Comparison of ENCODE assay signal across 9 mouse cellular contexts in genomic region chr15:81803425-81803951, GRCm38 (mm10). TPM values are rescaled to one million over a fixed set of nuclear protein-coding genes. Genes with fewer than 3 reads are reported as not detected.
A peak's percentile ranks its signal among the peaks of the same experiment; 100 is the strongest.
DNase-seq lines count a peak whose midpoint lies in the region; ATAC-seq and TF ChIP-seq lines count a peak whose summit lies in the region.
"Had no signal": no experiment of that assay in that cellular context is flagged by ENCODE, and none has a peak within 500 bp of the region (broad histone marks: within the 10 kb centered on the region; RNA-seq: fewer than 3 reads in every experiment).

No protein-coding gene starts in this region.

- ATAC-seq in hindbrain, embryonic 14.5 days (ENCODE audit: low FRiP score) = no peak
- no peak for ATAC-seq in hindbrain, embryonic 12.5 days (ENCODE audit: low FRiP score)
- no peak for ATAC-seq in embryonic facial prominence, embryonic 14.5 days (ENCODE audit: low read depth)
- peak; percentile 48 for ATAC-seq in liver, embryonic 14.5 days (ENCODE audit: insufficient read depth)

- H3K4me1 ChIP-seq in hindbrain, embryonic 14.5 days (replicated peaks; ENCODE audit: control insufficient read depth, insufficient read depth, low read length) = peaks cover 29% of the 10 kb centered on the region
- H3K4me1 ChIP-seq in hindbrain, embryonic 12.5 days = peaks cover 28% of the 10 kb centered on the region
- peaks cover 6 to 21% of the 10 kb centered on the region in 2 experiments for H3K4me1 ChIP-seq in MEL (ENCODE audit: control insufficient read depth in 1 of 2, insufficient read depth in 2 of 2, low read length in 2 of 2)
- peaks cover 46% of the 10 kb centered on the region for H3K4me1 ChIP-seq in embryonic facial prominence, embryonic 14.5 days (ENCODE audit: control insufficient read depth, insufficient read depth, low read length)
- peaks cover 15 to 21% of the 10 kb centered on the region in 2 experiments for H3K4me1 ChIP-seq in liver, embryonic 14.5 days (replicated peaks; ENCODE audit: control insufficient read depth in 2 of 2, insufficient read depth in 2 of 2, low read length in 1 of 2)

- no peak for TF ChIP-seq EP300 in MEL (IDR thresholded peaks at IDR 0.05; ENCODE audit: low read depth in 1 of 2, low read length in 2 of 2)
- TF ChIP-seq EP300 in liver, embryonic 14.5 days (IDR thresholded peaks at IDR 0.05; ENCODE audit: low read depth) = 0 out of 2 replicates have a peak, but pooled peaks have one; percentile 30

- peak overlapping the region; percentile 54 for H3K4me2 ChIP-seq in hindbrain, embryonic 14.5 days (replicated peaks)
- H3K4me2 ChIP-seq in hindbrain, embryonic 12.5 days (replicated peaks) = no peak overlapping the region; the same call in 1 of the 2 replicates
- peak overlapping the region; percentile 80 for H3K4me2 ChIP-seq in embryonic facial prominence, embryonic 14.5 days (ENCODE audit: low read depth, low read length)
- H3K4me2 ChIP-seq in liver, embryonic 14.5 days (ENCODE audit: low read depth) = peak overlapping the region; percentile 73

- TF ChIP-seq RAD21 in MEL (IDR thresholded peaks at IDR 0.05; ENCODE audit: low read depth, low read length) = no peak

- TF ChIP-seq CTCF in MEL (IDR thresholded peaks at IDR 0.05 in 2 of 3, conservative IDR thresholded peaks at IDR 0.05 in 1 of 3; ENCODE audit: control insufficient read depth in 1 of 3, insufficient read depth in 1 of 3, low read depth in 2 of 3, low read length in 3 of 3, poor library complexity in 1 of 3, severe bottlenecking in 1 of 3) = no peak
- TF ChIP-seq CTCF in liver, embryonic 14.5 days (IDR thresholded peaks at IDR 0.05; ENCODE audit: low read depth) = no peak

- 0 out of 2 replicates have a peak overlapping the region, but pooled peaks have one; percentile 45 for H3K9ac ChIP-seq in hindbrain, embryonic 14.5 days
- H3K9ac ChIP-seq in hindbrain, embryonic 12.5 days = no peak overlapping the region
- peak overlapping the region; percentile 63 for H3K9ac ChIP-seq in MEL (ENCODE audit: control insufficient read depth, low read depth, low read length, poor library complexity, severe bottlenecking)
- H3K9ac ChIP-seq in embryonic facial prominence, embryonic 14.5 days (ENCODE audit: low read depth, low read length) = peak overlapping the region; percentile 54
- H3K9ac ChIP-seq in liver, embryonic 14.5 days (replicated peaks) = no peak overlapping the region

- intact Hi-C loops in gastrocnemius, postnatal 14 days (cut with DNase I; ENCODE audit: low total_unique reads) = no loop called here

- no peak overlapping the region for H3K27ac ChIP-seq in hindbrain, embryonic 14.5 days
- no peak overlapping the region for H3K27ac ChIP-seq in hindbrain, embryonic 12.5 days
- H3K27ac ChIP-seq in MEL (ENCODE audit: control insufficient read depth, low read depth, low read length) = 0 out of 2 replicates have a peak overlapping the region, but pooled peaks have one; percentile 12
- H3K27ac ChIP-seq in embryonic facial prominence, embryonic 14.5 days (replicated peaks; ENCODE audit: low read depth, low read length) = peak overlapping the region; percentile 56; the same call in 1 of the 2 replicates
- H3K27ac ChIP-seq in liver, embryonic 14.5 days = no peak overlapping the region

- H3K9me3 ChIP-seq in hindbrain, embryonic 14.5 days (ENCODE audit: control insufficient read depth, low read length) = no peaks in the 10 kb centered on the region
- no peaks in the 10 kb centered on the region for H3K9me3 ChIP-seq in hindbrain, embryonic 12.5 days (replicated peaks)
- no peaks in the 10 kb centered on the region for H3K9me3 ChIP-seq in MEL (replicated peaks; ENCODE audit: insufficient read depth, low read length)
- no peaks in the 10 kb centered on the region for H3K9me3 ChIP-seq in embryonic facial prominence, embryonic 14.5 days (ENCODE audit: control insufficient read depth, low read length)
- no peaks in the 10 kb centered on the region for H3K9me3 ChIP-seq in liver, embryonic 14.5 days (ENCODE audit: control insufficient read depth, low read length)
- H3K9me3 ChIP-seq: G1E had no signal

- H3K4me3 ChIP-seq in hindbrain, embryonic 14.5 days (replicated peaks; ENCODE audit: low read length) = no peak overlapping the region
- H3K4me3 ChIP-seq in hindbrain, embryonic 12.5 days = no peak overlapping the region
- H3K4me3 ChIP-seq in MEL (ENCODE audit: control insufficient read depth in 1 of 2, insufficient read depth in 1 of 2, low read depth in 2 of 2, low read length in 2 of 2) = peak overlapping the region; percentile 56 to 62; a peak in 3 of 4 replicates
- peak overlapping the region; percentile 41 for H3K4me3 ChIP-seq in embryonic facial prominence, embryonic 14.5 days (ENCODE audit: low read depth, low read length)
- no peak overlapping the region; a peak in 1 of 4 replicates for H3K4me3 ChIP-seq in liver, embryonic 14.5 days (ENCODE audit: insufficient read depth in 1 of 2, low read depth in 2 of 2, low read length in 2 of 2)

- no peaks in the 10 kb centered on the region for H3K27me3 ChIP-seq in hindbrain, embryonic 14.5 days (ENCODE audit: control insufficient read depth, insufficient read depth, low read length)
- 0 out of 2 replicates have a peak, but pooled peaks cover 5% of the 10 kb centered on the region for H3K27me3 ChIP-seq in hindbrain, embryonic 12.5 days
- H3K27me3 ChIP-seq in MEL (ENCODE audit: control insufficient read depth in 1 of 2, insufficient read depth in 2 of 2, low read length in 2 of 2) = no peaks in the 10 kb centered on the region
- no peaks in the 10 kb centered on the region for H3K27me3 ChIP-seq in embryonic facial prominence, embryonic 14.5 days (replicated peaks; ENCODE audit: control insufficient read depth, insufficient read depth, low read length)
- no peaks in the 10 kb centered on the region for H3K27me3 ChIP-seq in liver, embryonic 14.5 days (ENCODE audit: control insufficient read depth, insufficient read depth, low read length)

- TF ChIP-seq POLR2A in MEL (IDR thresholded peaks at IDR 0.05; ENCODE audit: control insufficient read depth in 1 of 2, insufficient read depth in 1 of 2, low read depth in 1 of 2, low read length in 2 of 2, poor library complexity in 1 of 2) = no peak

- WGBS in hindbrain, embryonic 14.5 days = 71% methylated on average over 4 of the region's 4 CpGs
- WGBS in hindbrain, embryonic 12.5 days = 65% methylated on average over 4 of the region's 4 CpGs
- WGBS in embryonic facial prominence, embryonic 14.5 days = 51% methylated on average over 4 of the region's 4 CpGs
- 12% methylated on average over 4 of the region's 4 CpGs for WGBS in liver, embryonic 14.5 days (ENCODE audit: insufficient replicate concordance)

- no peaks in the 10 kb centered on the region for H3K36me3 ChIP-seq in hindbrain, embryonic 14.5 days (replicated peaks; ENCODE audit: control insufficient read depth, insufficient read depth)
- no peaks in the 10 kb centered on the region for H3K36me3 ChIP-seq in hindbrain, embryonic 12.5 days
- H3K36me3 ChIP-seq in MEL (ENCODE audit: control insufficient read depth in 1 of 2, insufficient read depth in 2 of 2, low read length in 2 of 2) = peaks cover 0 to 14% of the 10 kb centered on the region in 2 experiments; a peak in 2 of 4 replicates
- H3K36me3 ChIP-seq in embryonic facial prominence, embryonic 14.5 days (ENCODE audit: control insufficient read depth, insufficient read depth, low read length) = no peaks in the 10 kb centered on the region
- no peaks in the 10 kb centered on the region for H3K36me3 ChIP-seq in liver, embryonic 14.5 days (replicated peaks; ENCODE audit: control insufficient read depth, insufficient read depth, low read depth)

- no peak for DNase-seq in hindbrain, embryonic 14.5 days (ENCODE audit: low spot score)
- peak; percentile 48 for DNase-seq in MEL (ENCODE audit: low read depth, low spot score)
- DNase-seq in embryonic facial prominence, embryonic 14.5 days (ENCODE audit: low spot score) = no peak
- no peak for DNase-seq in liver, embryonic 14.5 days (ENCODE audit: low read depth in 3 of 3, low spot score in 3 of 3)
- no peak for DNase-seq in spleen, adult 18-20 months
- DNase-seq in gastrocnemius, postnatal 14 days = no peak
- no peak for DNase-seq in adrenal gland, adult (ENCODE audit: inconsistent age in 2 of 2, low spot score in 1 of 2)

- H3K79me2 ChIP-seq in MEL (ENCODE audit: control insufficient read depth, insufficient read depth, low read length, poor library complexity) = no peaks in the 10 kb centered on the region; the same call in 1 of the 2 replicates

RNA-seq across cellular contexts. Expression of gene Tef, which starts 1.3 kb away (rescaled TPM):
- polyA plus RNA-seq in hindbrain, embryonic 14.5 days (2014; fragmentation: Nextera tagmentation; extraction: Ambion mirVana) = 16.8 and 18.7 TPM in 2 replicates
- polyA plus RNA-seq in hindbrain, embryonic 12.5 days (2016; fragmentation: Nextera tagmentation; extraction: Ambion mirVana) = 30.0 and 31.9 TPM in 2 replicates
- total RNA-seq in MEL (2012; rRNA removed) = 11.6 and 12.3 TPM in 2 replicates
- polyA plus RNA-seq in MEL (2012; ENCODE audit: insufficient read depth in 1 of 2, insufficient read length in 2 of 2, low read depth in 1 of 2, low replicate concordance in 2 of 2, missing spikeins in 1 of 2) = 10 to 100 TPM in 1 of 2 experiments, not detected in 1; 21.7 TPM
- polyA plus RNA-seq in embryonic facial prominence, embryonic 14.5 days (2014; fragmentation: Nextera tagmentation; extraction: Ambion mirVana) = 25.5 and 29.3 TPM in 2 replicates
- polyA plus RNA-seq in liver, embryonic 14.5 days (2012; rRNA removed) = 4.4 and 5.1 TPM in 2 replicates
- 2.7 and 5.0 TPM in 2 replicates for polyA plus RNA-seq in liver, embryonic 14.5 days (2014; fragmentation: Nextera tagmentation; extraction: Ambion mirVana)
- total RNA-seq in gastrocnemius, postnatal 14 days (2021) = 100 to 1,000 TPM; 101 to 115 TPM

RNA-seq across cellular contexts. Expression of gene Tob2, which starts 55.1 kb away (rescaled TPM):
- polyA plus RNA-seq in hindbrain, embryonic 14.5 days (2014; fragmentation: Nextera tagmentation; extraction: Ambion mirVana) = 13.4 and 14.9 TPM in 2 replicates
- 20.4 and 21.2 TPM in 2 replicates for polyA plus RNA-seq in hindbrain, embryonic 12.5 days (2016; fragmentation: Nextera tagmentation; extraction: Ambion mirVana)
- total RNA-seq in MEL (2012; rRNA removed) = 21.6 and 23.5 TPM in 2 replicates
- polyA plus RNA-seq in MEL (2012; ENCODE audit: insufficient read depth in 1 of 2, insufficient read length in 2 of 2, low read depth in 1 of 2, low replicate concordance in 2 of 2, missing spikeins in 1 of 2) = 10 to 100 TPM in 1 of 2 experiments, not detected in 1; 20.7 TPM
- 23.0 and 26.8 TPM in 2 replicates for polyA plus RNA-seq in embryonic facial prominence, embryonic 14.5 days (2014; fragmentation: Nextera tagmentation; extraction: Ambion mirVana)
- polyA plus RNA-seq in liver, embryonic 14.5 days (2012; rRNA removed) = 4.9 and 5.1 TPM in 2 replicates
- 5.6 and 7.2 TPM in 2 replicates for polyA plus RNA-seq in liver, embryonic 14.5 days (2014; fragmentation: Nextera tagmentation; extraction: Ambion mirVana)
- total RNA-seq in gastrocnemius, postnatal 14 days (2021) = 100 to 1,000 TPM in 1 of 2 experiments, 10 to 100 TPM in 1; 44.8 to 106 TPM

RNA-seq across cellular contexts. Expression of gene Rangap1, which starts 58.2 kb away (rescaled TPM):
- polyA plus RNA-seq in hindbrain, embryonic 14.5 days (2014; fragmentation: Nextera tagmentation; extraction: Ambion mirVana) = 117 and 135 TPM in 2 replicates
- polyA plus RNA-seq in hindbrain, embryonic 12.5 days (2016; fragmentation: Nextera tagmentation; extraction: Ambion mirVana) = 131 and 134 TPM in 2 replicates
- total RNA-seq in MEL (2012; rRNA removed) = 191 and 197 TPM in 2 replicates
- 100 to 1,000 TPM in 1 of 2 experiments, not detected in 1; 281 TPM for polyA plus RNA-seq in MEL (2012; ENCODE audit: insufficient read depth in 1 of 2, insufficient read length in 2 of 2, low read depth in 1 of 2, low replicate concordance in 2 of 2, missing spikeins in 1 of 2)
- polyA plus RNA-seq in embryonic facial prominence, embryonic 14.5 days (2014; fragmentation: Nextera tagmentation; extraction: Ambion mirVana) = 73.7 and 90.1 TPM in 2 replicates
- polyA plus RNA-seq in liver, embryonic 14.5 days (2012; rRNA removed) = 41.5 and 50.6 TPM in 2 replicates
- 57.1 and 61.0 TPM in 2 replicates for polyA plus RNA-seq in liver, embryonic 14.5 days (2014; fragmentation: Nextera tagmentation; extraction: Ambion mirVana)
- total RNA-seq in gastrocnemius, postnatal 14 days (2021) = 10 to 100 TPM; 24.8 to 27.8 TPM

RNA-seq across cellular contexts. Expression of gene Zc3h7b, which starts 58.6 kb away (rescaled TPM):
- polyA plus RNA-seq in hindbrain, embryonic 14.5 days (2014; fragmentation: Nextera tagmentation; extraction: Ambion mirVana) = 58.9 and 62.7 TPM in 2 replicates
- 51.6 and 52.1 TPM in 2 replicates for polyA plus RNA-seq in hindbrain, embryonic 12.5 days (2016; fragmentation: Nextera tagmentation; extraction: Ambion mirVana)
- total RNA-seq in MEL (2012; rRNA removed) = 16.9 and 18.2 TPM in 2 replicates
- polyA plus RNA-seq in MEL (2012; ENCODE audit: insufficient read depth in 1 of 2, insufficient read length in 2 of 2, low read depth in 1 of 2, low replicate concordance in 2 of 2, missing spikeins in 1 of 2) = 100 to 1,000 TPM in 1 of 2 experiments, 10 to 100 TPM in 1; 41.5 to 108 TPM
- polyA plus RNA-seq in embryonic facial prominence, embryonic 14.5 days (2014; fragmentation: Nextera tagmentation; extraction: Ambion mirVana) = 28.7 and 35.2 TPM in 2 replicates
- 5.2 and 5.7 TPM in 2 replicates for polyA plus RNA-seq in liver, embryonic 14.5 days (2012; rRNA removed)
- polyA plus RNA-seq in liver, embryonic 14.5 days (2014; fragmentation: Nextera tagmentation; extraction: Ambion mirVana) = 4.0 and 5.3 TPM in 2 replicates
- 10 to 100 TPM; 30.8 to 37.9 TPM for total RNA-seq in gastrocnemius, postnatal 14 days (2021)

Comparison
In these comparisons a context has a peak if more than half of its experiments do, and no peak if none do; other contexts are left out.
1. H3K9ac ChIP-seq: peak in hindbrain, embryonic 14.5 days (single experiment), MEL (single experiment) and embryonic facial prominence, embryonic 14.5 days (single experiment); none in hindbrain, embryonic 12.5 days (single experiment) and liver, embryonic 14.5 days (single experiment).
2. H3K27ac ChIP-seq: peak in MEL (single experiment) and embryonic facial prominence, embryonic 14.5 days (single experiment); none in hindbrain, embryonic 14.5 days (single experiment), hindbrain, embryonic 12.5 days (single experiment) and liver, embryonic 14.5 days (single experiment).
3. H3K4me3 ChIP-seq: peak in MEL (2 of 2) and embryonic facial prominence, embryonic 14.5 days (single experiment); none in hindbrain, embryonic 14.5 days (single experiment), hindbrain, embryonic 12.5 days (single experiment) and liver, embryonic 14.5 days (0 of 2).